Mouse (Mus musculus) forebrain, embryonic 16.5 days (tissue): ENCODE data around the gene Zscan20. TPM values are rescaled to one million over a fixed set of nuclear protein-coding genes. Genes with fewer than 3 reads are reported as not detected.
"Not testable (repeated sequence)": the region's sequence is repeated elsewhere in the genome, so short reads cannot be mapped to it uniquely, and the experiment has no call there.

Source experiments
- ATAC-seq: fragments of 200-750 bp; cut with Nextera tagmentation; 2 replicates; pipeline ENCODE4 v1.8.0; 2017; ENCODE audit warnings: mild to moderate bottlenecking, moderate library complexity
- H3K27ac ChIP-seq: fragments of 300-500 bp; sonication (generic); 2 replicates; pipeline ENCODE4 v1.5.1; 2014; ENCODE audit warnings: low read length, control low read depth
- H3K27me3 ChIP-seq: fragments of 300-500 bp; sonication (generic); replicated peaks from 2 replicates; pipeline ENCODE4 v1.6.1; 2014; ENCODE audit warnings: low read length; ENCODE audit not compliant: control insufficient read depth, insufficient read depth
- H3K36me3 ChIP-seq: fragments of 300-500 bp; sonication (generic); 2 replicates; pipeline ENCODE4 v1.6.1; 2014; ENCODE audit not compliant: control insufficient read depth, insufficient read depth
- H3K4me1 ChIP-seq: fragments of 300-500 bp; sonication (generic); replicated peaks from 2 replicates; pipeline ENCODE4 v1.6.1; 2014; ENCODE audit warnings: low read length; ENCODE audit not compliant: control insufficient read depth, insufficient read depth
- H3K4me2 ChIP-seq: fragments of 300-500 bp; sonication (generic); 2 replicates; pipeline ENCODE4 v1.6.1; 2014; ENCODE audit warnings: mild to moderate bottlenecking, low read length, control low read depth
- H3K4me3 ChIP-seq: fragments of 300-500 bp; sonication (generic); replicated peaks from 2 replicates; pipeline ENCODE4 v1.5.1; 2014; ENCODE audit warnings: mild to moderate bottlenecking, low read length, control low read depth
- H3K9ac ChIP-seq: fragments of 300-500 bp; sonication (generic); replicated peaks from 2 replicates; pipeline ENCODE4 v1.6.1; 2014; ENCODE audit warnings: low read depth, low read length, control low read depth
- H3K9me3 ChIP-seq: fragments of 300-500 bp; sonication (generic); 2 replicates; pipeline ENCODE4 v1.6.1; 2016; ENCODE audit warnings: low read length; ENCODE audit not compliant: control insufficient read depth
- WGBS: fragments of 180-500 bp; shearing (Covaris S2); extraction: QIAGEN DNeasy Blood & Tissue Kit; methylation state at CpG from one replicate; pipeline ENCODE4 v1.1.7; 2014; 5-methylcytosine and 5-hydroxymethylcytosine counted together
- polyA plus RNA-seq: library from polyadenylated mRNA; unstranded; fragments of >200 nt; fragmentation: Nextera tagmentation; extraction: Ambion mirVana; gene quantifications from 2 replicates; pipeline ENCODE4 v1.2.1, GENCODE M21; 2015

The Zscan20 gene
- polyA plus RNA-seq, 1 experiment from 2014 or later = 7.6 TPM

- Histone ChIP-seq H3K4me1 (no peaks in the 10 kb centered on the region), H3K9me3 (no peaks in the 10 kb centered on the region), H3K27me3 (no peaks in the 10 kb centered on the region), H3K4me2 (no peak overlapping the region), H3K4me3 (no peak overlapping the region), H3K9ac (no peak overlapping the region), H3K27ac (no peak overlapping the region), H3K36me3 (peaks cover 6% of the 10 kb centered on the region)
- WGBS = 93% methylated on average over 5 of the region's 5 CpGs
- no peak for ATAC-seq
Observed at GRCm38 (mm10) chr4:128594062-128594461, 15.8 kb downstream of the Zscan20 start.

- Histone ChIP-seq H3K36me3 (peaks cover 8% of the 10 kb centered on the region), H3K27ac (no peak overlapping the region), H3K27me3 (no peaks in the 10 kb centered on the region), H3K4me3 (no peak overlapping the region), H3K4me1 (no peaks in the 10 kb centered on the region), H3K9ac (no peak overlapping the region), H3K9me3 (no peaks in the 10 kb centered on the region), H3K4me2 (no peak overlapping the region)
- 95% methylated on average over 4 of the region's 4 CpGs for WGBS
- no peak for ATAC-seq
Observed at GRCm38 (mm10) chr4:128593286-128593685, 16.6 kb downstream of the Zscan20 start.

GRCm38 (mm10) chr4:128579182-128579581, 30.7 kb downstream of the Zscan20 start:
- no peak overlapping the region for H3K27ac ChIP-seq
- peaks cover 37% of the 10 kb centered on the region for H3K36me3 ChIP-seq
- no peaks in the 10 kb centered on the region for H3K27me3 ChIP-seq
- no peak for ATAC-seq
- H3K4me1 ChIP-seq = no peaks in the 10 kb centered on the region
- H3K4me2 ChIP-seq = no peak overlapping the region
- H3K9me3 ChIP-seq = peaks cover 36% of the 10 kb centered on the region
- WGBS = 62% methylated on average over 4 of the region's 4 CpGs
- no peak overlapping the region for H3K4me3 ChIP-seq
- no peak overlapping the region for H3K9ac ChIP-seq

GRCm38 (mm10) chr4:128575811-128576210, 34.1 kb downstream of the Zscan20 start:
- H3K36me3 ChIP-seq = peaks cover 9% of the 10 kb centered on the region
- ATAC-seq = no peak
- WGBS = 90% methylated on average over 4 of the region's 4 CpGs
- H3K4me1 ChIP-seq = no peaks in the 10 kb centered on the region
- peaks cover 5% of the 10 kb centered on the region for H3K9me3 ChIP-seq
- H3K9ac ChIP-seq = no peak overlapping the region
- H3K27ac ChIP-seq = no peak overlapping the region
- H3K27me3 ChIP-seq = no peaks in the 10 kb centered on the region
- no peak overlapping the region for H3K4me3 ChIP-seq
- no peak overlapping the region for H3K4me2 ChIP-seq

GRCm38 (mm10) chr4:128560327-128560726, 49.6 kb downstream of the Zscan20 start:
- Histone ChIP-seq H3K9me3 (no peaks in the 10 kb centered on the region), H3K36me3 (peaks cover 7% of the 10 kb centered on the region; the same call in 1 of the 2 replicates), H3K4me2 (no peak overlapping the region), H3K4me1 (no peaks in the 10 kb centered on the region), H3K9ac (no peak overlapping the region), H3K4me3 (no peak overlapping the region), H3K27me3 (no peaks in the 10 kb centered on the region), H3K27ac (no peak overlapping the region)
- no peak for ATAC-seq
- 79% methylated on average over 3 of the region's 3 CpGs for WGBS

GRCm38 (mm10) chr4:128554198-128554597, 55.7 kb downstream of the Zscan20 start:
- Histone ChIP-seq H3K4me1 (no peaks in the 10 kb centered on the region), H3K27me3 (no peaks in the 10 kb centered on the region), H3K36me3 (no peaks in the 10 kb centered on the region; the same call in 1 of the 2 replicates), H3K4me2 (no peak overlapping the region), H3K27ac (no peak overlapping the region), H3K4me3 (no peak overlapping the region), H3K9ac (no peak overlapping the region), H3K9me3 (no peaks in the 10 kb centered on the region)
- WGBS = 93% methylated on average over 2 of the region's 2 CpGs
- ATAC-seq = no peak

GRCm38 (mm10) chr4:128550756-128551155, 59.1 kb downstream of the Zscan20 start:
- H3K4me2 ChIP-seq = no peak overlapping the region
- H3K27me3 ChIP-seq = no peaks in the 10 kb centered on the region
- no peak for ATAC-seq
- no peaks in the 10 kb centered on the region; the same call in 1 of the 2 replicates for H3K36me3 ChIP-seq
- no peak overlapping the region for H3K27ac ChIP-seq
- H3K4me1 ChIP-seq = no peaks in the 10 kb centered on the region
- 85% methylated on average over 6 of the region's 6 CpGs for WGBS
- no peak overlapping the region for H3K9ac ChIP-seq
- no peak overlapping the region for H3K4me3 ChIP-seq
- no peaks in the 10 kb centered on the region for H3K9me3 ChIP-seq

- ATAC-seq, H3K9ac ChIP-seq, H3K9me3 ChIP-seq, H3K27ac ChIP-seq, H3K27me3 ChIP-seq, H3K4me1 ChIP-seq, H3K4me2 ChIP-seq, H3K4me3 ChIP-seq, H3K36me3 ChIP-seq: not testable (repeated sequence)
- 82% methylated on average over 2 of the region's 2 CpGs for WGBS
Observed at GRCm38 (mm10) chr4:128543956-128544486, 65.9 kb downstream of the Zscan20 start.

GRCm38 (mm10) chr4:128543378-128543777, 66.5 kb downstream of the Zscan20 start:
- H3K9ac ChIP-seq = no peak overlapping the region

More at GRCm38 (mm10) chr4:128543378-128543777, 66.5 kb downstream of the Zscan20 start:
- no peaks in the 10 kb centered on the region for H3K9me3 ChIP-seq
- no peak overlapping the region for H3K4me2 ChIP-seq
- H3K4me3 ChIP-seq = no peak overlapping the region
- H3K27me3 ChIP-seq = no peaks in the 10 kb centered on the region
- WGBS = 19% methylated on average over 2 of the region's 2 CpGs
- H3K27ac ChIP-seq = no peak overlapping the region
- H3K36me3 ChIP-seq = no peaks in the 10 kb centered on the region
- no peak for ATAC-seq
- no peaks in the 10 kb centered on the region for H3K4me1 ChIP-seq
